Mouse (Mus musculus): ENCODE measurements around the gene Rap2a. TPM values are rescaled to one million over a fixed set of nuclear protein-coding genes. Genes with fewer than 3 reads are reported as not detected.

The Rap2a gene
- 20.5 and 23.6 TPM in 2 replicates for polyA plus RNA-seq (2015; fragmentation: Nextera tagmentation; extraction: Ambion mirVana)

GRCm38 (mm10) chr14:120477982-120478568 is at the start of gene Rap2a:
Gene Rap2a (plus strand): TSS chr14:120478444.
- Histone ChIP-seq H3K4me1 (replicated peaks) (peaks cover 45% of the 10 kb centered on the region), H3K27ac (replicated peaks) (peak within 1 kb of the TSS; percentile 99), H3K36me3 (peaks cover 6% of the 10 kb centered on the region; the same call in 1 of the 2 replicates), H3K4me2 (peak within 1 kb of the TSS; percentile 63), H3K9me3 (no peaks in the 10 kb centered on the region), H3K9ac (peak within 1 kb of the TSS; percentile 85), H3K4me3 (peak within 1 kb of the TSS; percentile 86), H3K27me3 (no peaks in the 10 kb centered on the region)
- ATAC-seq (ENCODE audit: low read depth) = peak; percentile 94
- under 1% methylated on average over 60 of the region's 78 CpGs for WGBS

GRCm38 (mm10) chr14:120428497-120428896 is 49.7 kb upstream of the Rap2a start:
- Histone ChIP-seq H3K27me3 (no peaks in the 10 kb centered on the region), H3K9me3 (peaks cover 9% of the 10 kb centered on the region; the same call in 1 of the 2 replicates), H3K4me2 (no peak overlapping the region), H3K36me3 (peaks cover 31% of the 10 kb centered on the region), H3K27ac (replicated peaks) (no peak overlapping the region), H3K4me1 (replicated peaks) (no peaks in the 10 kb centered on the region), H3K4me3 (no peak overlapping the region), H3K9ac (no peak overlapping the region)
- WGBS = 92% methylated on average over 5 of the region's 5 CpGs
- ATAC-seq (ENCODE audit: low read depth) = no peak

DNA sequence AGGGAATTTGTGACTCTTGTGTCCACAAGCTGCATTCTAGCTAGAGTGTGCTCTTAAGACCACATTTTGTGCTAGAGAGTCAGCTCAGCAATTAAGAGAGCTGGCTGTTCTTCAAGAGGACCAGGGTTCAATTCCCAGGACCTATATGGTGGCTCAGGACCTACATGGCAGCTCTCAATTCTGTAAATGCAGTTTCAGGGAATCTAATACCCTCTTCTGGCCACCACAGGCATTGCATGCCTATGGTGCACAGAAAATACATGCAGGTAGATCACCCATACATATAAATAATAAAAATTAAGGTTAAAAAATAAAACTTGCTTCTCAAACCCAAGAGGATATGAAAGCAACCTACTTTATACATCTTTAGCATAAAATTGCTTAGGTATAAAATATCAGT is 45.5 kb upstream of the Rap2a start:
- no peaks in the 10 kb centered on the region for H3K9me3 ChIP-seq
- peaks cover 8% of the 10 kb centered on the region; the same call in 1 of the 2 replicates for H3K4me1 ChIP-seq (replicated peaks)
- no peak overlapping the region for H3K4me2 ChIP-seq
- H3K9ac ChIP-seq = no peak overlapping the region
- ATAC-seq (ENCODE audit: low read depth) = no peak
- H3K27ac ChIP-seq (replicated peaks) = no peak overlapping the region
- H3K4me3 ChIP-seq = no peak overlapping the region
- H3K36me3 ChIP-seq = no peaks in the 10 kb centered on the region
- no peaks in the 10 kb centered on the region for H3K27me3 ChIP-seq

GRCm38 (mm10) chr14:120433931-120434398 is 44.3 kb upstream of the Rap2a start:
- peaks cover 8% of the 10 kb centered on the region; the same call in 1 of the 2 replicates for H3K4me1 ChIP-seq (replicated peaks)
- ATAC-seq (ENCODE audit: low read depth) = 0 out of 2 replicates have a peak, but pooled peaks have one; percentile 27
- no peak overlapping the region for H3K9ac ChIP-seq
- H3K27ac ChIP-seq (replicated peaks) = no peak overlapping the region
- 60% methylated on average over 8 of the region's 8 CpGs for WGBS
- H3K4me3 ChIP-seq = no peak overlapping the region
- H3K36me3 ChIP-seq = no peaks in the 10 kb centered on the region
- H3K9me3 ChIP-seq = no peaks in the 10 kb centered on the region
- H3K27me3 ChIP-seq = no peaks in the 10 kb centered on the region
- H3K4me2 ChIP-seq = no peak overlapping the region

GRCm38 (mm10) chr14:120434831-120435230 is 43.4 kb upstream of the Rap2a start:
- 78% methylated on average over 1 of the region's 1 CpGs for WGBS
- H3K36me3 ChIP-seq = no peaks in the 10 kb centered on the region
- no peak overlapping the region for H3K4me3 ChIP-seq
- no peaks in the 10 kb centered on the region for H3K27me3 ChIP-seq
- H3K4me2 ChIP-seq = no peak overlapping the region
- no peak overlapping the region for H3K9ac ChIP-seq
- peaks cover 8% of the 10 kb centered on the region; the same call in 1 of the 2 replicates for H3K4me1 ChIP-seq (replicated peaks)
- no peaks in the 10 kb centered on the region for H3K9me3 ChIP-seq
- ATAC-seq (ENCODE audit: low read depth) = no peak
- H3K27ac ChIP-seq (replicated peaks) = no peak overlapping the region

DNA sequence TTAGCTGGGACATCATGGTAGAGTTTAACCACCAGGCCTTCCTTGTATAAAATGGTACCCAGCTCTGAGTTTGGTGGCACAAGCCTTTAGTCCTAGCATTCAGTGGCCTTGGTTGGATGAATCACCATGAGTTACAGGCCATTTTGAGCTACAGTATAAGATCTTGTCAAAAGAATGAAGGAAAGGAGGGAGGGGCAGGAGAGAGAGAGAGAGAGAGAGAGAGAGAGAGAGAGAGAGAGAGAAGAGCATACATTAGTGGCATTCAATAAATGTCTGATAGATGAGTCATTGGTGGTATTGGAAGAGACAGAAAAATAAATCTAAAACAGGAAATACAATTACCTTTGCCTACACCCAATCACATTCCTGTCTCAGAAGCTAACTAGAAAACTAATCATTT is 37.5 kb upstream of the Rap2a start:
- Histone ChIP-seq H3K27ac (replicated peaks) (no peak overlapping the region), H3K36me3 (no peaks in the 10 kb centered on the region), H3K27me3 (no peaks in the 10 kb centered on the region), H3K4me1 (replicated peaks) (no peaks in the 10 kb centered on the region), H3K4me2 (no peak overlapping the region), H3K9ac (no peak overlapping the region), H3K9me3 (no peaks in the 10 kb centered on the region), H3K4me3 (no peak overlapping the region)
- no peak for ATAC-seq (ENCODE audit: low read depth)

DNA sequence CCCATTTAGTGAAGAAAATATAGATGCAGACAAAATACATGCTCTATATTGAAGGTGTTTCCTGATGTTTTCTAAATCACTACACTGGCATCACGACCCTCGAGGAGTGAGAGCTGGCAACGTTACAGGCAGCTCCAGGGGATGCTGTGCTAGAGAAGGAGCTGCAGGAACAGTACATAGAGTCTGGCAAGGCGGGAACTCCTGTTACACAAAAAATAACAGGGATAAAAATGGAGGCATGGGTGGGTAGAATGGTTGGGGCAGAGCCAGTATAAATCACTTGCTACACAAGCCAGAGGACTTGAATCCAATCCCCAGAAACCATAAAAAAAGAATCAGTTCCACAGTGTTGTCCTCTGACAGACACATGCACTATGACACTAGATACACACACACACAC is 37.0 kb upstream of the Rap2a start:
- no peak for ATAC-seq (ENCODE audit: low read depth)
- Histone ChIP-seq H3K9ac (no peak overlapping the region), H3K4me1 (replicated peaks) (no peaks in the 10 kb centered on the region), H3K36me3 (no peaks in the 10 kb centered on the region), H3K27ac (replicated peaks) (no peak overlapping the region), H3K9me3 (no peaks in the 10 kb centered on the region), H3K4me2 (no peak overlapping the region), H3K27me3 (no peaks in the 10 kb centered on the region), H3K4me3 (no peak overlapping the region)
- 81% methylated on average over 4 of the region's 4 CpGs for WGBS

DNA sequence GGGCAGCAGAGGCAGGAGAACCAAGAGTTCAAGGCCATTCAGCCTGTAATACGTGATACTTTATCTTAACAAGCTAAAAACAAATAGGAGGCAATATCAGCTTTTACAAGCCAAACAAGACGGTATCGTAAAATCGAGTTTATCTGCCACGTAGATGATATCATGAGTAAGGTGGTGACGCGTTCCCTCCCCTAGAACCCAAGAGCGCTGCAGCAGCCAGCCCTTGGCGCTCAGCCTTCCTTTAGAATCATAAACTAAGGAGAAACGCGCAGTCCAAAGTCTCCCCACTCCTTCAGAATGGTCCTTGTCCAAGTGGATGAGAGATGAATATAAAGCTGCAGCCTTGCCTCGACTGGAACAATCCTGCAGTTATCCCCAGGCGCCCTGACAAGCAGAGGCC is 36.4 kb upstream of the Rap2a start:
- H3K4me3 ChIP-seq = no peak overlapping the region
- H3K9ac ChIP-seq = no peak overlapping the region
- H3K4me2 ChIP-seq = no peak overlapping the region
- H3K27me3 ChIP-seq = no peaks in the 10 kb centered on the region
- H3K27ac ChIP-seq (replicated peaks) = no peak overlapping the region
- H3K9me3 ChIP-seq = no peaks in the 10 kb centered on the region
- ATAC-seq (ENCODE audit: low read depth) = no peak
- WGBS = 91% methylated on average over 13 of the region's 13 CpGs
- H3K4me1 ChIP-seq (replicated peaks) = no peaks in the 10 kb centered on the region
- H3K36me3 ChIP-seq = no peaks in the 10 kb centered on the region

DNA sequence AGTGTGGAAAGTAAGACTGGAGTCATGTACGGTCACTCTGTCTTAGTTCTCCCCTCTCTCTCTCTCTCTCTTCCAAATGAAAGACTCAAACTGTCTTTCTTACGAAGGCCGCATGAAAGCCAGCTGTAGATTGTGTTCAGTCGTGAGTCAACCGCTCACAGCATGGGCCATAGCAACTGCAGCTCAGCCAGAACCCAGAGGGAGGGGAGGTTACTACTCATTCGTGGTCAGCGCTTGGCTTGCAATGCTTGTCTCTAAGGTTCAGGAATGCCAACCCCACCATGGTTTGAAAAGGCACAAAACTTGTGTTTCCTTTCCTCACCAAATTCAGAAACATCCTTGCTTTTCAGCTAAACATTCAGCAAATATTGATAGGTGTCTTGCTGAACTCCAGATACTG is 24.0 kb upstream of the Rap2a start:
- H3K4me2 ChIP-seq = no peak overlapping the region
- ATAC-seq (ENCODE audit: low read depth) = no peak
- no peak overlapping the region for H3K27ac ChIP-seq (replicated peaks)
- H3K27me3 ChIP-seq = no peaks in the 10 kb centered on the region
- WGBS = 82% methylated on average over 7 of the region's 7 CpGs
- H3K36me3 ChIP-seq = no peaks in the 10 kb centered on the region
- no peaks in the 10 kb centered on the region for H3K9me3 ChIP-seq
- no peaks in the 10 kb centered on the region for H3K4me1 ChIP-seq (replicated peaks)
- H3K4me3 ChIP-seq = no peak overlapping the region
- no peak overlapping the region for H3K9ac ChIP-seq

GRCm38 (mm10) chr14:120463938-120464727 is 14.1 kb upstream of the Rap2a start:
- WGBS = 96% methylated on average over 3 of the region's 3 CpGs

GRCm38 (mm10) chr14:120466816-120467215 is 11.4 kb upstream of the Rap2a start:
- H3K4me2 ChIP-seq = no peak overlapping the region
- H3K36me3 ChIP-seq = no peaks in the 10 kb centered on the region
- no peak overlapping the region for H3K4me3 ChIP-seq
- H3K9me3 ChIP-seq = no peaks in the 10 kb centered on the region
- WGBS = 82% methylated on average over 4 of the region's 4 CpGs
- H3K9ac ChIP-seq = no peak overlapping the region
- H3K4me1 ChIP-seq (replicated peaks) = no peaks in the 10 kb centered on the region
- no peaks in the 10 kb centered on the region for H3K27me3 ChIP-seq
- no peak overlapping the region for H3K27ac ChIP-seq (replicated peaks)
- ATAC-seq (ENCODE audit: low read depth) = no peak

More at GRCm38 (mm10) chr14:120463938-120464727, 14.1 kb upstream of the Rap2a start:
- no peak for ATAC-seq (ENCODE audit: low read depth)
- H3K27ac ChIP-seq (replicated peaks) = no peak overlapping the region
- no peaks in the 10 kb centered on the region for H3K4me1 ChIP-seq (replicated peaks)
- no peak overlapping the region for H3K4me2 ChIP-seq
- H3K36me3 ChIP-seq = no peaks in the 10 kb centered on the region
- no peak overlapping the region for H3K4me3 ChIP-seq
- no peaks in the 10 kb centered on the region for H3K27me3 ChIP-seq
- no peaks in the 10 kb centered on the region for H3K9me3 ChIP-seq
- H3K9ac ChIP-seq = no peak overlapping the region

DNA sequence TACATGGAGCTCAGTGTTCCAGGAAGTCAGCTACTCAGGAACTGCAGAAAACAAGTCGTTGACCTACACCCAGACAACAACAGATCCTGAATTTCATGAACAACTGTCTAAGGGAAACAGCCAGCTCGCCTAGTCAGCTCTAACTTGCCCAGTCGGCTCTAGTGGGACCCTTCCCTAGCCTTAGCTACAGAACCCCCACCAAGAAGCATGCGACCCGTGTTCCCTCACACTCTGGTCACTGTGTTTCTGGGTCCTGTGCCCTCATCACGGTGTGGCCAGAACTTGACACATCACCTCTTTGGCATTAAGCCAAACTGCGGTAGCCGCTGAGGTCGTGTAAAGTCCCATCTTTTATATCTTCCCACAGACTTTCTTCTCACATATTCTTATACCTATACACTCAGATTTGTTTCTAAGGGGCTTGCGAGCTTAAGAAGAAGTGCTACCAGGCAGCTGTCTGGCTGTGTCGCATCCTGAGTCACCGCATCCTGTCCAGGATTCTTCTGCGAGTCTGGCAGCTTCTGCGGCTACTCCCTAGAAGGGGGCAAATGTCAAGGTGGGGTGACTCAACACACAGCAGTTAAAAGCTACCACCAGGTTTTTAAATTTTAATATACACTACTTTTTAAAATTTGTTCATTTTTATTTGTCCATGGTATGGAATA is 9.0 kb upstream of the Rap2a start:
- Histone ChIP-seq H3K9me3 (no peaks in the 10 kb centered on the region), H3K27ac (replicated peaks) (no peak overlapping the region), H3K27me3 (no peaks in the 10 kb centered on the region), H3K4me2 (no peak overlapping the region), H3K4me3 (no peak overlapping the region), H3K36me3 (no peaks in the 10 kb centered on the region), H3K9ac (no peak overlapping the region), H3K4me1 (replicated peaks) (no peaks in the 10 kb centered on the region)
- ATAC-seq (ENCODE audit: low read depth) = no peak
- WGBS = 88% methylated on average over 14 of the region's 14 CpGs
